Mouse (Mus musculus): ENCODE measurements around the gene 1700029I15Rik. TPM values are rescaled to one million over a fixed set of nuclear protein-coding genes. Genes with fewer than 3 reads are reported as not detected.
A peak's percentile ranks its signal among the peaks of the same experiment; 100 is the strongest.

Gene 1700029I15Rik
- polyA plus RNA-seq, 1 experiment from 2014 or later, result 3.5 TPM

- H3K9ac ChIP-seq (ENCODE audit: low read length), result no peak overlapping the region
- no peak overlapping the region for H3K4me2 ChIP-seq (ENCODE audit: low read depth, low read length)
- H3K27ac ChIP-seq (ENCODE audit: low read length), result peak overlapping the region; percentile 34; the same call in 1 of the 2 replicates
- H3K4me1 ChIP-seq (ENCODE audit: control insufficient read depth, insufficient read depth, low read length), result no peaks in the 10 kb centered on the region
- 72% methylated on average over 25 of the region's 25 CpGs for WGBS
- no peak overlapping the region for H3K4me3 ChIP-seq (replicated peaks; ENCODE audit: low read length)
- H3K27me3 ChIP-seq (ENCODE audit: control insufficient read depth, insufficient read depth, low read length), result no peaks in the 10 kb centered on the region
- ATAC-seq (ENCODE audit: insufficient read depth, low FRiP score), result no peak
- 0 out of 2 replicates have a peak, but pooled peaks cover 14% of the 10 kb centered on the region for H3K36me3 ChIP-seq (ENCODE audit: control insufficient read depth, insufficient read depth, low read length)
- no peaks in the 10 kb centered on the region for H3K9me3 ChIP-seq (replicated peaks; ENCODE audit: control insufficient read depth, low read length)
Observed at GRCm38 (mm10) chr2:92360186-92360823, 22.0 kb upstream of the 1700029I15Rik start.

GRCm38 (mm10) chr2:92360893-92361292, 21.4 kb upstream of the 1700029I15Rik start:
- H3K9ac ChIP-seq (ENCODE audit: low read length), result no peak overlapping the region
- H3K27ac ChIP-seq (ENCODE audit: low read length), result no peak overlapping the region; the same call in 1 of the 2 replicates
- no peaks in the 10 kb centered on the region for H3K4me1 ChIP-seq (ENCODE audit: control insufficient read depth, insufficient read depth, low read length)
- H3K4me3 ChIP-seq (replicated peaks; ENCODE audit: low read length), result no peak overlapping the region
- ATAC-seq (ENCODE audit: insufficient read depth, low FRiP score), result peak; percentile 44; the same call in 1 of the 2 replicates
- no peaks in the 10 kb centered on the region for H3K27me3 ChIP-seq (ENCODE audit: control insufficient read depth, insufficient read depth, low read length)
- 0 out of 2 replicates have a peak, but pooled peaks cover 14% of the 10 kb centered on the region for H3K36me3 ChIP-seq (ENCODE audit: control insufficient read depth, insufficient read depth, low read length)
- no peak overlapping the region for H3K4me2 ChIP-seq (ENCODE audit: low read depth, low read length)
- no peaks in the 10 kb centered on the region for H3K9me3 ChIP-seq (replicated peaks; ENCODE audit: control insufficient read depth, low read length)
- 29% methylated on average over 12 of the region's 12 CpGs for WGBS

GRCm38 (mm10) chr2:92361795-92362194, 20.5 kb upstream of the 1700029I15Rik start:
- ATAC-seq (ENCODE audit: insufficient read depth, low FRiP score), result no peak
- H3K9ac ChIP-seq (ENCODE audit: low read length), result no peak overlapping the region
- H3K27ac ChIP-seq (ENCODE audit: low read length), result no peak overlapping the region
- 0 out of 2 replicates have a peak, but pooled peaks cover 13% of the 10 kb centered on the region for H3K36me3 ChIP-seq (ENCODE audit: control insufficient read depth, insufficient read depth, low read length)
- H3K4me1 ChIP-seq (ENCODE audit: control insufficient read depth, insufficient read depth, low read length), result no peaks in the 10 kb centered on the region
- 89% methylated on average over 8 of the region's 8 CpGs for WGBS
- H3K9me3 ChIP-seq (replicated peaks; ENCODE audit: control insufficient read depth, low read length), result no peaks in the 10 kb centered on the region
- no peak overlapping the region for H3K4me3 ChIP-seq (replicated peaks; ENCODE audit: low read length)
- no peak overlapping the region for H3K4me2 ChIP-seq (ENCODE audit: low read depth, low read length)
- no peaks in the 10 kb centered on the region for H3K27me3 ChIP-seq (ENCODE audit: control insufficient read depth, insufficient read depth, low read length)

GRCm38 (mm10) chr2:92362571-92363228, 19.6 kb upstream of the 1700029I15Rik start:
- Histone ChIP-seq H3K4me2 (ENCODE audit: low read depth, low read length) (no peak overlapping the region), H3K27me3 (ENCODE audit: control insufficient read depth, insufficient read depth, low read length) (no peaks in the 10 kb centered on the region), H3K27ac (ENCODE audit: low read length) (no peak overlapping the region), H3K9me3 (replicated peaks; ENCODE audit: control insufficient read depth, low read length) (no peaks in the 10 kb centered on the region), H3K4me1 (ENCODE audit: control insufficient read depth, insufficient read depth, low read length) (no peaks in the 10 kb centered on the region), H3K36me3 (ENCODE audit: control insufficient read depth, insufficient read depth, low read length) (0 out of 2 replicates have a peak, but pooled peaks cover 5% of the 10 kb centered on the region), H3K4me3 (replicated peaks; ENCODE audit: low read length) (no peak overlapping the region), H3K9ac (ENCODE audit: low read length) (no peak overlapping the region)
- WGBS, result 87% methylated on average over 6 of the region's 6 CpGs
- no peak for ATAC-seq (ENCODE audit: insufficient read depth, low FRiP score)

- H3K27ac ChIP-seq (ENCODE audit: low read length), result no peak overlapping the region
- H3K9me3 ChIP-seq (replicated peaks; ENCODE audit: control insufficient read depth, low read length), result no peaks in the 10 kb centered on the region
- no peak for ATAC-seq (ENCODE audit: insufficient read depth, low FRiP score)
- no peaks in the 10 kb centered on the region for H3K4me1 ChIP-seq (ENCODE audit: control insufficient read depth, insufficient read depth, low read length)
- H3K27me3 ChIP-seq (ENCODE audit: control insufficient read depth, insufficient read depth, low read length), result no peaks in the 10 kb centered on the region
- H3K4me2 ChIP-seq (ENCODE audit: low read depth, low read length), result no peak overlapping the region
- H3K36me3 ChIP-seq (ENCODE audit: control insufficient read depth, insufficient read depth, low read length), result no peaks in the 10 kb centered on the region
- WGBS, result 83% methylated on average over 4 of the region's 4 CpGs
- H3K4me3 ChIP-seq (replicated peaks; ENCODE audit: low read length), result no peak overlapping the region
- no peak overlapping the region for H3K9ac ChIP-seq (ENCODE audit: low read length)
Observed at GRCm38 (mm10) chr2:92364086-92364485, 18.3 kb upstream of the 1700029I15Rik start.

- Histone ChIP-seq H3K4me2 (ENCODE audit: low read depth, low read length) (no peak overlapping the region), H3K9ac (ENCODE audit: low read length) (no peak overlapping the region), H3K9me3 (replicated peaks; ENCODE audit: control insufficient read depth, low read length) (no peaks in the 10 kb centered on the region), H3K27ac (ENCODE audit: low read length) (no peak overlapping the region), H3K4me3 (replicated peaks; ENCODE audit: low read length) (no peak overlapping the region), H3K27me3 (ENCODE audit: control insufficient read depth, insufficient read depth, low read length) (peaks cover 9% of the 10 kb centered on the region; the same call in 1 of the 2 replicates), H3K4me1 (ENCODE audit: control insufficient read depth, insufficient read depth, low read length) (peaks cover under 1% of the 10 kb centered on the region; the same call in 1 of the 2 replicates), H3K36me3 (ENCODE audit: control insufficient read depth, insufficient read depth, low read length) (no peaks in the 10 kb centered on the region)
- 88% methylated on average over 10 of the region's 10 CpGs for WGBS
- no peak for ATAC-seq (ENCODE audit: insufficient read depth, low FRiP score)
Observed at GRCm38 (mm10) chr2:92365568-92365967, 16.8 kb upstream of the 1700029I15Rik start.

- Histone ChIP-seq H3K36me3 (ENCODE audit: control insufficient read depth, insufficient read depth, low read length) (no peaks in the 10 kb centered on the region), H3K27me3 (ENCODE audit: control insufficient read depth, insufficient read depth, low read length) (peaks cover 9% of the 10 kb centered on the region; the same call in 1 of the 2 replicates), H3K4me1 (ENCODE audit: control insufficient read depth, insufficient read depth, low read length) (peaks cover 19% of the 10 kb centered on the region), H3K4me3 (replicated peaks; ENCODE audit: low read length) (no peak overlapping the region), H3K27ac (ENCODE audit: low read length) (no peak overlapping the region), H3K9ac (ENCODE audit: low read length) (no peak overlapping the region), H3K9me3 (replicated peaks; ENCODE audit: control insufficient read depth, low read length) (no peaks in the 10 kb centered on the region), H3K4me2 (ENCODE audit: low read depth, low read length) (no peak overlapping the region)
- 21% methylated on average over 20 of the region's 20 CpGs for WGBS
- no peak for ATAC-seq (ENCODE audit: insufficient read depth, low FRiP score)
Observed at GRCm38 (mm10) chr2:92367383-92368029, 14.8 kb upstream of the 1700029I15Rik start.

GRCm38 (mm10) chr2:92370375-92370774, 12.0 kb upstream of the 1700029I15Rik start:
- WGBS, result 12% methylated on average over 19 of the region's 19 CpGs
- Histone ChIP-seq H3K36me3 (ENCODE audit: control insufficient read depth, insufficient read depth, low read length) (no peaks in the 10 kb centered on the region), H3K4me3 (replicated peaks; ENCODE audit: low read length) (peak overlapping the region; percentile 53), H3K9ac (ENCODE audit: low read length) (peak overlapping the region; percentile 74), H3K4me2 (ENCODE audit: low read depth, low read length) (peak overlapping the region; percentile 76), H3K27me3 (ENCODE audit: control insufficient read depth, insufficient read depth, low read length) (peaks cover 9% of the 10 kb centered on the region; the same call in 1 of the 2 replicates), H3K4me1 (ENCODE audit: control insufficient read depth, insufficient read depth, low read length) (peaks cover 36% of the 10 kb centered on the region), H3K27ac (ENCODE audit: low read length) (no peak overlapping the region; the same call in 1 of the 2 replicates), H3K9me3 (replicated peaks; ENCODE audit: control insufficient read depth, low read length) (no peaks in the 10 kb centered on the region)
- no peak for ATAC-seq (ENCODE audit: insufficient read depth, low FRiP score)

Data from stomach, embryonic 16.5 days (tissue).